Mouse (Mus musculus) megakaryocyte progenitor cell, adult 5-6 weeks (primary cell): ENCODE measurements around the gene Nr2f1. TPM values are rescaled to one million over a fixed set of nuclear protein-coding genes. Genes with fewer than 3 reads are reported as not detected.

Experiments
- ATAC-seq: replicated peaks from 2 replicates; pipeline ENCODE4 v1.8.0; 2016; ENCODE audit warnings: mild to moderate bottlenecking, moderate TSS enrichment, inconsistent platforms; ENCODE audit not compliant: poor library complexity
- total RNA-seq, 2 experiments: library from RNA; stranded (forward) in 1 of 2; stranded (reverse) in 1 of 2; fragments of 157-497, 149-512 nt in 1 of 2; fragments of 200-1000 nt in 1 of 2; gene quantifications; 2 replicates each; pipeline versions ENCODE4 v1.2.3 to v1.2.4; 2015 to 2017

Nr2f1 gene
- total RNA-seq, 2 experiments from 2014 or later: not detected

DNA sequence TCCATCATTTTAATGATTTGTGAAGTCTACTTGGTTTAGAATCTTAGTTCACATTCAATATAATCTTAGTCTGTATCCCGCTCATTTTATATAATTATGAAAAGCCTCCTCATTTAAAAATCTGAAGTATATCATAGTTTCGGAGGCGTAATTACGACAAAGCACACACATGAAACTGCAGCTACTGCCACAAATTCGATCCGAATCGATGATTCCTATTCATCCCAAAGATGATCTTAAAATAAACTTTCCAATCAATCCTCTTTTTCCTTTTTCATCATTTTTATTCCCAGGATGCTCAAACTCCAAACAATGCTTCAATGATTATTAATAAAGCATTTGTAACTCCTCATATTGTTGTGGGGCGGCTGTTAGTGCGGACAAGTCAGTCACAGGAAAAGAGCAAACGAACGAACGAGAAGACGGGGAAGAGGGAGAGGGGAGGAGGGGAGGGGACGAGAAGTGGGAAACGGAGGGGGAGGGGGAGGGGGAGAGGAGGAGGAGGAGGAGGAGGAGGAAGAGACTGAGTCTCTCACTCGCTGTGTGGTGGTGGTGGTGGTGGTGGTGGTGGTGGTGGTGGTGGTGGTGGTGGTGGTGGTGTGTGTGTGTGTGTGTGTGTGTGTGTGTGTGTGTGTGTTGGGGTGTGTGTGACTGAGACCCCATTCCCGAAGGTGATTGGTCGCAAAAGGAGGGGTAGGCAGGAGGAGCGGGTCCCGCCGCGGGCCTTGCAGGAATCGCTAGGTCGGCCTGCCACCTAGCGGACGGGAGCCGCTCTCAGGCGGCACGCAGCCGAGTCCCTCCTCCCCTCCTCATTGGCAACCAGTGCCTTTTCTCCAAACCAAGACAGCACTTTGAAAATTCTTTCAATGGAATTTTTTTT lies 1.7 kb upstream of the Nr2f1 start:
- peak; percentile 81 for ATAC-seq

- ATAC-seq: no peak
Measured at GRCm38 (mm10) chr13:78200407-78200806, 850 bp upstream of the Nr2f1 start.

- 0 out of 2 replicates have a peak, but pooled peaks have one; percentile 14 for ATAC-seq
Measured at GRCm38 (mm10) chr13:78198871-78199641, 501 bp downstream of the Nr2f1 start.

- ATAC-seq: no peak
Measured at GRCm38 (mm10) chr13:78198391-78198870, 1.1 kb downstream of the Nr2f1 start.

DNA sequence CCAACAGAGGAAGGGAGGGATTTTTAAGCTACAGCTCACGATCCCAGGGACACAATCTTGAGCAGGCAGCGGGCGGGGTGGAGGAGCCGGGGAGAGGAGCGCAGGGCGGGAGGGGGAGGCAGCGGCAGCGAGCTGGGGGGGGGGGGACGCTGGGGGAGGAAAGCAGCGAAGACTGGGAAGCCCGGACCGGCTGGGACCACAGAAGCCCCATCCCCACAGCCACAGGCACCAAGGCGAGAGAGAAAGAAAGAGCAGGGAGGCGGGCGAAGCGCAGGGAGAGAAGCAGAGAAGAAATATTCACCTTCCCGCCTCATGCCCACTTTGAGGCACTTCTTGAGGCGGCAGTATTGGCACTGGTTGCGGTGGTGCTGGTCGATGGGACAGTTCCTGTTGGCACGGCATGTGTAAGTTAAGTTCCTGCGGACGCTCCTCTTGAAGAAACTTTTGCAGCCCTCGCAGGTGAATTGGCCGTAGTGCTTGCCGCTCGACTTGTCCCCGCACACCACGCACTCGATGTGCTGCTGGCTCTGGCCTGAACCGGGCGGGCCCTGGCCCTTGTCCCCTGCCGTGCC lies 1.7 kb downstream of the Nr2f1 start:
- ATAC-seq: no peak

- no peak for ATAC-seq
Measured at GRCm38 (mm10) chr13:78197286-78197818, 2.2 kb downstream of the Nr2f1 start.

DNA sequence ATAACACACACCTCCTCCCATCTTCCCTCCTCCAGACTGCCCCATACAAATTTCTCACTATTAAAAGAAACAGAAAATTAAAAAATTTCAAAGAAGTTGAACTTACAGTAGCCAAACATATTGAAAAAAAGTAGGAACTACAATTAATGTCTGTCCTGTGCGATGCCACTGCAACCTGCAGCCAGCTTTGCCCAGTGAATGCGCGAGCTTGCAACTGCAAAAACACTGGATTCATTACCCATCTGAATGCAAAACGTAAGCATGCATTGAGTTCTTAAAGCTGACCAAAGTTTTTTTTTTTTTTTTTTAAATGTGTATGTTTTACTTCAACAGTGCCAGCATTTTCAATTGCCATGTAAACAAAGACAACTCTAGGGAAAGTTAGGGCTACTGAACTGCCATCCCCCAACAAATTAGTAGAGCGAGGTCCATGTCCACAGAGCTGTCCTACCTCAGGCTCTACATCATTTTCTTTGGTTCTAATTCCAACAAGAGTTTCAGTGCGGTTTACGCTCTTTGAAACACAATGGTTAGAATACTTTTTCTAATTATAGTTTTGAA lies 3.2 kb downstream of the Nr2f1 start:
- no peak for ATAC-seq

DNA sequence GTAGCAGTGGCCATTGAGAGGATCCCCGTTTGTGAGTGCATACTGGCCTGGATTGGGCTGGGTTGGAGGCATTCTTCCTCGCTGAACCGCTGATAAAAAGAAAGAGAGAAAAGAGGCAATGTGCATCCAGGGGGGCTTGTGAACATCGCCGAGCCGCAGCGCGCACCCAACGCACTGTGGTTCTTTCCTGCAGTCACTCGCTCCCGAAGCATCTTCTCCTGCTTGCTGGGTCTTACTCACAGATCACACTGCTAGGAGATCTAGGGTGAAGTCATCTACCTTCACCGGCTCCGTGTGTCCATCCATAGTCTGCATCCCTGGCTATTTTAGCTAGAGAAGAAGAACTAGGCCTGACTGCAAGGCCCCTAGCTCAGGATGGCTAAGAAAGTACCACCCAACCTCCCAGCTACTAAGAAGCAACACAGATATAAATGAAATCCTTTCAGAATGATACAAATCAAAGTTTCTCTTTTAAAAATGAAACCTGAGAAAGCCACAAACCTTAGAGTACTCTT lies 3.9 kb downstream of the Nr2f1 start:
- no peak for ATAC-seq

DNA sequence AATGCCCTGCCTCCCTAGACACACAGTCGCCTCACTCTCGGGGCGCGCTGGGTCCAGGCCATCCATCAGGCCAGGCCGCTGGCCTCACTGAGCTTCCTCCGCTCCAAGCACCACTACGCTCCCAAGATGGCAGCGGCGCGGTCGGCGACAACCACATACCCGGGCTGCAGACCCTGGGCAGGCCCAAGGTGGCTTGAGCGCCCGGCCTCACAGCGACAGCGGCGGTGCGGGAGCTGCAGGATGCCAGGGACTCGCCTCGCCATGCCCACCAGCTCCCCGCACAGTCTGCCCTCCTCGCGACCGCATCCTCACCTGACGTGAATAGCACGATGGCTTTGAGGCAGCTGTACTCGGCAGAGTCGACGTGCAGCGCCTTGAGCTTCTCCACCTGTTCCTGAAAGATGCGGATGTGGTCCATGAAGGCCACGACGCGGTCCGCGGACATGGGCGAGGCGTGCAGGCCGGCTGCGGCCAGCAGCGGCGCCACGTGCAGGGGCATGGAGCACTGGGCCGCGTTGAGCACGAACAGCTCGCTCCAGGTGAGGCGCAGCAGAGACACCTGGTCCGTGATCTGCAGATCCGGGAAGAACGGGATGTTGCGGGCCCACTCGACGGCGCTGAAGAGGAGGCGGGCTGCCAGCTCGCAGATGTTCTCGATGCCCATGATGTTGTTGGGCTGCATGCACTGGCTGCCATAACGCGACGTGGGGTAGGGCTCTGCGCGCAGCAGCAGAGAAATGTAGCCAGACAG lies 4.5 kb downstream of the Nr2f1 start:
- 0 out of 2 replicates have a peak, but pooled peaks have one; percentile 7 for ATAC-seq

- ATAC-seq: no peak
Measured at GRCm38 (mm10) chr13:78194135-78194849, 5.3 kb downstream of the Nr2f1 start.

- no peak for ATAC-seq
Measured at GRCm38 (mm10) chr13:78193211-78193610, 6.3 kb downstream of the Nr2f1 start.

- ATAC-seq: no peak
Measured at GRCm38 (mm10) chr13:78189586-78189985, 10.0 kb downstream of the Nr2f1 start.

- no peak for ATAC-seq
Measured at GRCm38 (mm10) chr13:78187833-78188232, 11.7 kb downstream of the Nr2f1 start.

DNA sequence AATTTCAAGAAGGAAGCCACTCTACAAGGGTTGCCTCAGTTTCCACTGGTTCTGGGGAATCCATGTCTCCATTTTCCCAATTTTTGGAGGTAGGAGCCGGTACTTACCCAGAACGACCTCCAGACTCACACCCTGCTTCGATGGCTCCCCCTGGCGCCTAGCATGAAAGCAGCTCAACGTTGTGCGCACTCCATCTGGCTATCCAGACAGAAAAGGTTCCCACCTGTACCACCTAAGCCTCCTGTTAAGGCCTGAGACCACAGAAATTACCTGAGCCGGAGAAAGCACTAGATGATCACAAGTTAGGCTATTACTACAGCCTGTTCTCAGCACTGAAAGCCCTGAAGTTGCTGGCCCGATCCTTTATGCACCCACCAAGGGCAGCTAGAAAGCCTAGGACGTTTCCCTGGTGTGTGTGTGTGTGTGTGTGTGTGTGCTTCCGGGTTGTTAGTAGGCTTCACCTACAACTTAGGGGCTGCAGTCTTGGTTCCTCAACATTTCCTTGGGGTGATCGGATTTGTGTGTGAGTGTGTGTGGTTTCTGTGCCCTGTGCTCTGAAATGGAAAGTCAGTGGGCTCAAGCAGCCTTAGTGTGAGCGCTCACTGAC lies 13.1 kb downstream of the Nr2f1 start:
- peak; percentile 75 for ATAC-seq

GRCm38 (mm10) chr13:78184786-78185466 lies 14.6 kb downstream of the Nr2f1 start:
- no peak for ATAC-seq

DNA sequence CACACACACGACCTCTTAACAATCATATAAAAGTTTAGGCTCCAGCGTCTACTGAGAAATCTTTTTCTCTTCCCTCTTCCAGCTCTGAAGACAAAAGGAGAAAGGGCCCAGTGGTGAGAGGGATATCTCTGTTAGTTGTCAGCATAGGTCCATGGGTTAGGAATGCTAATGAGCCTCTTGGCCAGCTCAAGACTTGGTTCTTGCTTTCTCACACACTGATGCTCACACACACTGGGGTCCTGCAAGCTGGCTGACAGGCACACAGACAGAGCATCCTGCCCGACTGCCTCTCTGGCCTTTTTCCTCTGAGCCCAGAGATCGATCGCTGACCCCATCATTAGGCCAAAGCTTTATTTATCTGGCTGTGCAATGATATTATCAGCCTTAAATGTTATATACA lies 15.6 kb downstream of the Nr2f1 start:
- no peak for ATAC-seq

DNA sequence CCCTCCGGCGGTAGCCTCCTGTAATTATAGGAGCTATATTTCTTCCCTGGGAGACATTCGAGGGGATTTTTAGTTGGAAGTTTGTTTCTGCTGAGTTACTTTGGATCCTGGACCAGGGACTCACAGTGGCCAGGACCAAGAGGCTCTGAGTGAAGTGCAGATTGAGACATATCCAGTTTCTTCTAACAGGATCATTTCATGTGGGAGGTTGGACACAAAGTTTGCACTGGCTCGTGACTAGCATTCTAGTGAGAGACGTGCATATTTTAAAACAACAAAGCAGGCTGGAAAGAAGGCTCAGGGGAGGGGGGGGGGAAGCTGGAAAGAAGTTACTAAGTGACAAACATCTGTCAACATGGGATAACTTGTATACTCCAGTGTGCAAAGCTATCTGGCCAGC lies 16.6 kb downstream of the Nr2f1 start:
- no peak for ATAC-seq

DNA sequence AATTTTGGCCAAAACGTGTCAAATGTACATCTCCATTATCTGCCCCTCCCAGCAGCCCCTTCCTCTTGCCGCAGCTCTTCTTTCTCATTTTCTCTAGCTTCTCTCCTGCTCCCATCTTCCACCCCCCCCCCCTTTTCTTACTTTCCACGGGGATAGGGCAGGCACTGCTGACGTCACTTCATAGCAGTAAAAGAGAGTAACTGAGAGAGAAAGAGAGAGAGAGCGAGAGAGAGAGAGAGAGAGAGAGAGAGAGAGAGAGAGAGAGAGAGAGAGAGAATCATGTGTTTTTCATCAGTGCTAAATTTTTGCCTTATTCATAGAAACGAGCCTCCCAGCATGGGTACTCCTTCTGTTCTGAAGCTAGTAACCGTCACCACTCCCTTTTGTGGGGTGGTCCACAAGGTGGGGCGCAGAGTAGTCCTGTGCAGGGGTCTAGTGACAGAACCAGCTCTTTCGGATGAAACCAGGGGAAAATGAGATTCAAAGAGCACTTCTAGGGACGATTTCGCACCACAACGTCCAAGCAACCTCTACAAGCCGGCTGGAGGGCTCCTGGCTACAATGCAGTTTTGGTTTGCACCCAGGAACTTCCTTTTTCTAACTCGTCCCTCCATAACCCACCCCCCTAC lies 17.5 kb downstream of the Nr2f1 start:
- ATAC-seq: no peak; the same call in 1 of the 2 replicates
